Mouse (Mus musculus): ENCODE data around the gene Cep295. TPM values are rescaled to one million over a fixed set of nuclear protein-coding genes. Genes with fewer than 3 reads are reported as not detected.
A peak's percentile ranks its signal among the peaks of the same experiment; 100 is the strongest.
"Not testable (repeated sequence)": the region's sequence is repeated elsewhere in the genome, so short reads cannot be mapped to it uniquely, and the experiment has no call there.

Gene Cep295
- total RNA-seq, 2 experiments from 2014 or later = 35.1 to 82.7 TPM

DNA sequence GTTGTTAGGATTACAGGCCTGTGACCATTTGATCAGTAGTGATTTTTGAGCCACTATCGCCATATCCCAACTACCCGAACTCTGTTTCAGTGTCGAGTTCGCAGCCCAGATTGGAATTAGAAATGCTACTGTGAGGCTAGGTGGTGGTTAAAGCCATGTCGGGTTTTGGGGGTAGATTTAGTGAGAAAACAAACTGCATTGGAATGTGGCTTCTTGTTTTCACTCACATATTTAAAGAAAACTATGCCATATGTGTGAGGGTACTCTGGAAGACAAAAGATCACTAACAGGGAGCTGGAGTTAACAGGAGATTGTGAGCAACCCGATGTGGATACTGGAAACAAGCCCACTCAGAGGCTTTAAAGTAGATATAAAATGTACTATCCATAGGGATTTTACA is 50.3 kb downstream of the Cep295 start:
- ATAC-seq (replicated peaks; ENCODE audit: poor library complexity) = no peak

DNA sequence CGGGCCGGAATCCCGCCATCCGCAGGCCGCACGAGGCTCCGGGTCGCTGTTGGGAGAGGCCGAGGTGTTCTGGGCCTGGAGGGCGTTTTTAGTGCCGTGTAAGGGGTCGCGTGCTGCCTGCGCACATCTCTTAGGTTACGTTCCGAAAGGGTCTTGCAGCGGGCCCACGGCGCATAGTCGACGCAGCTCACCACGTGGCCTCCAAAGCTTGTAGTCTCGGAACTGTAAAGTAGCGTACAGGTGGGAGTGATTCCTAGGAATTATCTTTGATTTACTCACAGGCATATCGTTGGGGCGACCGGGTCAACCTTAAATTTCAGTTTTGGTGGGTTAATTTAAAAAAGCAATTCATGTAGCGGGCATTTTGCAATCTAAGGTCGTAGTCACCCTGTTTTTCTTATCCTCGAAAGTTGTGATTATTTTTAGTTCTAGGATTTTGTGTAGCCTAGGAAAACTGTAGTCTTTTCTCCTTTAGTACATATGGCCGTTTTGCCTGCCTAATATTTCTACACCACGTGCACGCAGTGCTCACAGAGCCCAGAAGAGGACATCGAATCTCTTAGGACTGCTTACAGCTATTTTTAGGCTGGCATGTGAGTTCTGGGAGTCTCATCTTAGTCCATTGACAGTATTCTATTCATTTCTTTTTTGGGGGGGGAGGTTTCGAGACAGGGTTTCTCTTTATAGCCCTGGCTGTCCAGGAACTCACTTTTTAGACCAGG is 51.0 kb downstream of the Cep295 start, which contains the start of gene 4931406C07Rik:
Gene 4931406C07Rik, minus strand, starts transcription at position 51 of the 722 bp plus-strand sequence.
- no peak for ATAC-seq (replicated peaks; ENCODE audit: poor library complexity)

DNA sequence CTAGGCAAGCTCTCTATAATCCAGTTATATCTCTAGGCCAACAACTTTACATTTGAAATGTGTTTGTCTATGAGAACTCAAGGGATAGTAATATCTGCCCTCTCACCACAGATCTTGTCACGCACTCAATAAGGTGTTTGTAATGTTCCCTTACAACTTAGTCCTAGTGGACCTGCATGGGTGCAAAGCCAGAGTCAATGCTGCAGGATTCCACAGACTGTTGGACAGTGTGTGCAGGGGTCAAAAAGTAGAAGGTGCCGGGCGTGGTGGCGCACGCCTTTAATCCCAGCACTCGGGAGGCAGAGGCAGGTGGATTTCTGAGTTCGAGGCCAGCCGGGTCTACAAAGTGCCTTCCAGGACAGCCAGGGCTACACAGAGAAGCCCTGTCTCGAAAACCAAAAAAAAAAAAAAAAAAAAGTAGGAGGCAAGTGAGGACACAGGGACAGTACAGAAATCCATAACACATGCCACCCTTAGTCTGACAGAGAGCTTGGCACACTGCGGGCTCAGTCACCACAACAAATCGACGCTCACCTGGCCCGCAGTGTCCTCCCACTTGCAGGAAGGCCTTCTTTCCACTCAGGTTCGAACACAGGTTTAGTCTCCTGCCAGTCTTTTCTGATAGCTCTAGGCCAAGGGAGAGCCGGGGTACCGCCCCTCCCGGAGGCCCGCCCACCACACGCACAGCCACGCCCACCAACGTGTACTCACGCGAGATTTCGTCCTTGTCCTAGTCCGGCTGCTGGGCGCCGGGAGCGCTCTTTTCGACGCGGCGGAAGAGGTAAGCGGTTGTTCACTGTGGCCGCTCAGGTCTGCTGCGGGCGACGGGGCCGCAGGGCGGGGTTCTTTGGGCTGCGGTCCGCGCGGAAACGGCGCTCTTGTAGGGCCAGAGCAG is 51.8 kb downstream of the Cep295 start, which contains the start of gene Taf1d:
Gene Taf1d, plus strand, starts transcription at position 712 of the 895 bp plus-strand sequence.
- ATAC-seq (replicated peaks; ENCODE audit: poor library complexity) = peak; percentile 88

DNA sequence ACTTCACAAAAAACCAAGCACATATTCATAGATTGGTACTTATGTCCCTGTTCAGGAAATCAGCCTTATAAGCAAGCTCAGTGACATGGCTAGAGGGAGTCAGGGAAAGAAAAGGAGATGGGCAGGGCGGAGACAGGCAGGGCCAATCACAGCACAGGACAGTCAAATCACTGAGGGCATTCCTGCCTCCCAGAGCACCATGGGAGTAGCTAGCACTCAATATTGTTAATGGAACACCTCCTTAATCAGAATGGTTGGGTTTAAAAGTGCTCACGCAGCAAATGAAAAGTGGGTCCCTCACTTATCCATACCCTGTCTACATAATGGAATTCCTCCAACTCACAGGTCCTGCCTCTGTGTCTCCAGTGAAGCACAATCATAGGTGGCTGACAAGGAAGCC is 54.7 kb downstream of the Cep295 start:
- ATAC-seq (replicated peaks; ENCODE audit: poor library complexity) = no peak

DNA sequence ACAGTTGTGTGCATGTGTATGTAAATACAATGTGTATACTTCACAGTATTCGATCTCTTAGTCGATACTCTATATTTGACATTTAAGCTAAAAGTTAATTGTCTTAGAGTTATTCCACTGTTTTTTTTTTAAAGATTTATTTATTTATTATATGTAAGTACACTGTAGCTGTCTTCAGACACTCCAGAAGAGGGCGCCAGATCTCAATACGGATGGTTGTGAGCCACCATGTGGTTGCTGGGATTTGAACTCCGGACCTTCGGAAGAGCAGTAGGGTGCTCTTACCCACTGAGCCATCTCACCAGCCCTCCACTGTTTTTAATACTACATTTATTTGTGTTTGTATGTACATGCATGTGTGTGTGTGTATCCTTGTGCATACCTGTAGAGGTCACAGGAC is 55.6 kb downstream of the Cep295 start:
- ATAC-seq (replicated peaks; ENCODE audit: poor library complexity) = not testable (repeated sequence)

DNA sequence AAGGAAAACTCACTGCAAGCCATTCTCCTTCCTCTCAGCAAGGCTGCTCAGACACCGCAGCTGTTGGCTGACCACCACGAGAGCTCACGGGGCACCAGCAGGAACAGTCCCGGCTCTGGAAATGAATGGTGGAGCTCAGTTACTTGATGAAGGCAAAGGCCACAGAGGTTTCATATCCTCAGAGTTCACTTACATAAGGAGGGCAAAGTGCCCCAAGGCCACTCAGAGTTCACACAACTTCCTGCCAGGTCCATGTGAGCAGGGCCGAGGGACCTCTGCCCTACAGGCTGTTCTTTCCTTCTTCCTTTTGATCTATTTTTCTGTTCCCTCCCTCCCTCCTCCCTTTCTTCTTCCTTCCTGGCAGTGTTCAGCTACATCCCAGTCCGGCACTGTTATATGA is 56.2 kb downstream of the Cep295 start:
- ATAC-seq (replicated peaks; ENCODE audit: poor library complexity) = peak; percentile 32

DNA sequence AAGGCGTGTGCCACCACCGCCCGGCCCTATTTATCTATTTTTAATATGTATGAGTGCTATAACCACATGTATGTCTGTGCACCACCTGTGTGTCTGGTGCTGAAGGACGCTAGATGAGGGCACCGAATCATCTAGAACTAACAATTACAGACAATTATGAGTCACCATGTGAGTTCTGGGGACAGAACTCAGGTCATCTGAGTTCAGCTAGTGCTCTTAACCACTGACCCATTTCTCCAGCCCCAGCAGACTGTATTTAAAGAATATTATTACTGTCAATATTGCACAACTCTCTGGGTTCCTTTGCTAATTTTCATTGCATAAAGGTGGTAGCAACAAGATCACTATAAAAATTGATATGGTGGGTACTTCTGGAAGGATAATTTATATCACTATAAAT is 57.5 kb downstream of the Cep295 start:
- ATAC-seq (replicated peaks; ENCODE audit: poor library complexity) = no peak

DNA sequence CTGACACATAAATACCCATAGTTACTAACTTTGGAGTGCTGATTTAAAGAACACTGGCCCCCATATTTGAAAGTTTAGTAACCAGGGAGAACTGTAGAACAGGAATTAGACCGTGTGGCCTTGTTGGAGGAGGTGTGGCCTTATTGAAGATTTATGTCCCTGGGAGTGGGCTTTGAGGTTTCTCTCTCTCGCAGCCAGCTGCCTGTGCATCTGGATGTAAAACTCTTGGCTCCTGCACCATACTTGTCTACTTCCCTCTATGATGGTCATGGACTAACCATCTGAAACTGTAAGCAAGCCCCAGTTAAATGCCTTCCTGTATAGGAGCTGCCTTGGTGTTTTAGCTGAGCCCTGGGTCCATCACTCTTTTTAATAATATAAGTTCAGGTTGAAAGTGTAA is 59.1 kb downstream of the Cep295 start:
- peak; percentile 81 for ATAC-seq (replicated peaks; ENCODE audit: poor library complexity)

DNA sequence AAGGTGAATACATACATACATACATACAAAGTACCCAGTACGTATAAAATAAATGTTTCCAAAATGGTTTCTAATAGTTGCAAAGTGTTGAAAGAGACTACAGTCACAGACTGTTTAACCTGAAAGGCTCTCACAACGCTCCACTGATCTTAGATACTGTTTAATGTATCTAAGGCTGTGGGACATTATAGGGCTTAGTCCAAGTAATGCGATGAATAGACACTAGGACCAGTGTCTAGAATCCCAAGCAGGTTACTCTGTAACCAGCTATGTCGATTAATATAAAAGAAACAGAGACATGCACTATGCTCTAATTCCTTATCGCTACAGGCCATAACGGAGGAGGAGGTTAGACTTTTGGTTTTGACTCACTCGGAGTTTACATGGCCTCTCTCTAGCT is 60.5 kb downstream of the Cep295 start:
- ATAC-seq (replicated peaks; ENCODE audit: poor library complexity) = no peak

DNA sequence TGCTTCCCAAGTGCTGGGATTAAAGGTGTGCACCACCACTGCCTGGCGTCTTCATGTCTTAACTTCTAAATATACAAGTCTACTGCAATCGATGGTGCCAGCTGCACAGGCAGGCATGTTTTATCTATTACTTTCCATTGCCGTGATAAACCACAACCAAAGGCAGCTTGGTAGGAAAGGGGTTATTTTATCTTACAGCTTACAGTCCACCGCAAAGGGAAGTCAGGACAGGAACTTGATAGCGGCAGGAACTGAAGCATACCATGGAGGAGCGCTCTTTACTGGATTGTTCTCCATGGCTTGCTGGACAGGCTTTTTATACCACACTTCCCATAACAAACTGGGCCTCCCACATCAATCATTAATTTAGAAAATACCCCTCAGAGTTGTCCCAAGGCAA is 68.3 kb downstream of the Cep295 start:
- peak; percentile 95 for ATAC-seq (replicated peaks; ENCODE audit: poor library complexity)

DNA sequence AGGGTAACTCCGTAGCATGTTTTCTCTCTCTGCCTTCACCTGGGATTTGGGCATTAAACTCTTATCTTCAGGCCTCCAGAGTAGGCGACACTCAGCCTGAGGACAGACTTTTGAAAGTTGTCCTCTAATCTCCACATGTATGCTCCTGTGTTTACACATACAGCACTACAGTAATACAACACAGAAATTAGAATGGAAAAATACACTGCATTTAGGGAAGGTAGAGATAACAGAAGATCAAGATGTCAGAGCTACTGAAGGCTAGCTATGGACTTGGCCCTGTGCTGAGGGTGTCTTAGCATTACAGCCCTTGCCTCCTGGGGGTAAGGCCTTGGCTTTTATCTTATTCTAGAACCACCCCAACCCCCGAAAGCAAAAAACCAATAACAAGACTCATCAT is 69.2 kb downstream of the Cep295 start:
- ATAC-seq (replicated peaks; ENCODE audit: poor library complexity) = no peak

DNA sequence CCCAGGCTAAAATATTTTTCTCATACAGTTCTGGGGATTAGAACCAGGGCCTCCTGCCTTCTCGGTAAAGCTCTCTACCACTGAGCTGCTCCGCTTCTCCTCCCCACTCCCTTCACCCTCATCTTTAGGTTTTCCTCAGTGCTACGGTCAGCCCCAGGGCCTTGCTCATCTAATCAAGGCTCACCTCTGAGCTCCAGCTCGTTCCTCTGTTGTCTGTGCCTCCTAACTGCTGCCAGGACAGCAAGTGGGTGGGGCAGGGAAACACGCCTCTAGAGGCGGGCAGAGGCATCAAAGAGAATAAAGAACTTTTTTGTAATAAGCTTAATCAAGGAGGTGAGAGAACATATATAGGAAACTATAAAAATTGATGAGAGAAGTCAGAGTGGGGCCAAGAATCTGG is 69.7 kb downstream of the Cep295 start:
- ATAC-seq (replicated peaks; ENCODE audit: poor library complexity) = peak; percentile 33

DNA sequence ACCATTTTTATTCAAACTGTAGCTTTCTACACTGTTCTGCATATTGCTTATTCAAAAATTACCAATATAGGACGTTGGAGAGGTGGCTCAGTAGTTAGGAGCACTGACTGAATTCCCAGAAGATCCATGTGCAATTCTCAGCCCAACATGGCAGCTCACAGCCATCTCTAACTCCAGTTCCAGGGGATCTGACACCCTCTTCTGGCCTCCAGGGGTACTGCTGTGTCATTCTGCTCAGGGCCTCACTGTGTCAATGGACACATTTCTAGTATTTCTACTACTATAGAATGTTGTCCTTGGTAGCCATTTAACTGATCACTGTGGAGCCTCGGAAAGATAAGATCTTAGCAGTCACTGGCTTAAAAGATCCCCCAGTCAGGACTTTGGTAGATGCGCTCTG is 72.1 kb downstream of the Cep295 start:
- peak; percentile 18; the same call in 1 of the 2 replicates for ATAC-seq (replicated peaks; ENCODE audit: poor library complexity)

DNA sequence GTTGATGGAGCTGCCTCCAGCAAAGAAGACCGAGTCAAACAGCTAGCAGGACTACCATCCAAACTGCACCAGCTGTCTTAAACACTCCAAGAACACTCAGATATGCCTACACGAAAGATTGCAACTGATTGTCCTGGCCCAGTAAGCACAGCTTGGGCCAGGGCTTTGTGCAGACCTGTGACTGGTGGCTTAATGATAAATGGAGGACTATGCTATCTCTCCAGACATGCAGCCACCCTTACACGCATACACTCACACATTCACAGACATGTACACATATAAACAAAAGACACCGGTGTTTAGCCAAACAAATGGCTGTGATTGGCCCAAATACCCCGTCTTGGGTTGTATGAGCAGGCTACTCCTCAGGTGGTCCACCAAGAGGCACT is 77.1 kb downstream of the Cep295 start:
- peak; percentile 19 for ATAC-seq (replicated peaks; ENCODE audit: poor library complexity)

DNA sequence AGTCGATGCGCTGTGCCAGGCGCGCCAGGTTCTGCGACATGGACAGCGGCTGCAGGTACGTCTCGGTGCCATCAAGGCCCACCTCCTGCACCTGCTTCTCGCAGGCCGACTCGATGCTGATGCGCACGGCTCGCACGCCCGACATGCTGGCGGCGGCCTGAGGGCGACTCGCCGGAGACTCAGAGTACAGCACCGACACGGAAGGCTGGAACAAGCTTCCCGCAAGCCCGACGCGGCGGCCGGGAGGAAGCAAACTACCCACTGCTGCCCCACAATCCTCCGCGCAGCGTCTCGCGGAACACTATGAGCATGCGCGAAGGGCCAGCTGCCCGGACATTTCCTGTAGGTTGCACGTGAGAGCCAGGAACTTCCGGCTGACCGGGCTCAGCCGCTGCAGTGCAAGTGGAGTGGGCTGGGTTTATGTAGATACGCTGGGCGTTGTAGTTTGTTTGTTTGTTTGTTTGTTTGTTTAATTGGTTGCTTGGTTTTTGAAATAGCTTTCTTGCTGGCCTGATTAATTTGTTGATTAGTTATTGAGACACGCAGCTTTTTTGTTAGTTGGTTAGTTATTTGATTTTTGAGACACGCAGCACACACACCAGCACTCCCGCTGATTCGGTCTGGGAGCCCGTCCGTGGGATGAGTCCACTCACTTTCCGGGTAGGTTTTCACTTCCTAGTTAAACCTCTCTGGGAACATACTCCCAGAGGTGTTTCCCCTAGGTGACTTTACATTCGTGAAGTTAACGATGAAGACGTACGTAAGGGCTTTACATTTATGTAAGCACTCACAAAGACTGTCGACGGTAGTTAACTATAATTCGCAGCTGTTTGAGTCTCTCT is 77.7 kb downstream of the Cep295 start, which contains the start of gene Med17:
Gene Med17, minus strand, starts transcription at position 283 of the 842 bp plus-strand sequence.
- ATAC-seq (replicated peaks; ENCODE audit: poor library complexity) = peak; percentile 91

DNA sequence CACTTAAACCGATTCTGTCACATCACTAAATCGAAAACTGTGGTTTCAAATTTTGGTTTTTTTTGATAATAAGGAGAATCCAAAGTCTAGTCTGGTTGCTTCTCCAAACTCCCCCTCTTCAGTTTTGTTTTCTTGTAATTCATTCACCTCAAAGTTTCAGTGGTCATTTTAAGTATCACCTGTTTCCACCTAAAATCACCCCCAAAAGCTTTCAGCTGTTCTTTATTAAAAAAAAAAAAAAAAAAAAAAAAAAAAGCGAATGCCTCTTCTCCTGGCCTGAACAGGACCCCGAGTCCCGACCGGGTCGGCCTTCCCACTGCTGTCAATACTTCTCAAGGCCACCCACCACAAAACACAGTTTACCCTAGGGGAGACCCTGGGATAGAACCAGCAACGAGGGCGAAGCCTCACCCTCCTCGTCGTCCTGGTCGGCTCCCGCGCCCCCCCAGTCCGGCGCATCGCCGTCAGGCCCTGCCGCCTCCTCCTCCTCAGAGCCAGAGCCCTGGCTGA is 78.4 kb downstream of the Cep295 start:
- no peak for ATAC-seq (replicated peaks; ENCODE audit: poor library complexity)

DNA sequence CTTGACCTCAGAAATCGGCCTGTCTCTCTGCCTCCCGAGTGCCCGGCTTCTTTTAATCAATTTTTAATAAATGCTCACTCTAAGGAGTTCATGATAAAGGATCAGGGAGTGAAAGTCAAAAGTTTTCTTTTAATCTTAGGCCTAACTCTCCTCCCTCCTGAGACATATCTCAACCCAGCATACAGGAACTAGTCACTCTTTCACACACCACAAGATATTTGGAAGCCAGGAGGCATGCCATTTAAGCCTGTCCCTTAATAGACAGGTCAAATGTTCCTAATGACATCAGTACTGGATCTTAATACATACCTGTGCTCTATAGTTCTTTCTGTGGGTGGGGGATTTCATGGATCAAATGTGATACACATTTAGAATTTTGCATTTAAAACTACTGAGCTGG is 79.2 kb downstream of the Cep295 start:
- no peak for ATAC-seq (replicated peaks; ENCODE audit: poor library complexity)

DNA sequence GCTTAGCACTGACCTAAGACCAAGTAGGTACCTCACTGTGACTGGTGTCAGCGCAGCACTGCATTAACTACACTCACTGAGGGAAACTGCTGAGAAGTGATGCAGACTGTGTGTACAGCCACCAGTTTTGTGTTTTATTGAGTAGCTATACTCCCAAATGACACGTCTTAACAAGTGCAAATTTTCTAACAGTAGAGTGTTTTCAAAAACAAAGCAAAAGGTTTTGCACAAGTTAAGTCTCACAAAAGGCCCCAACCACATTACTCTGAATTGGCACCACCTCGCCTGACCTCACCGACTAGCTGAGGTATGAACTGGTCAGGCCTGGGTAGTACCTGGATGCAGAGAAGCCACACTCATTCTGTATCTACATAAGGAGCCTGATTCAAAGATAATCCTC is 80.7 kb downstream of the Cep295 start:
- ATAC-seq (replicated peaks; ENCODE audit: poor library complexity) = no peak

DNA sequence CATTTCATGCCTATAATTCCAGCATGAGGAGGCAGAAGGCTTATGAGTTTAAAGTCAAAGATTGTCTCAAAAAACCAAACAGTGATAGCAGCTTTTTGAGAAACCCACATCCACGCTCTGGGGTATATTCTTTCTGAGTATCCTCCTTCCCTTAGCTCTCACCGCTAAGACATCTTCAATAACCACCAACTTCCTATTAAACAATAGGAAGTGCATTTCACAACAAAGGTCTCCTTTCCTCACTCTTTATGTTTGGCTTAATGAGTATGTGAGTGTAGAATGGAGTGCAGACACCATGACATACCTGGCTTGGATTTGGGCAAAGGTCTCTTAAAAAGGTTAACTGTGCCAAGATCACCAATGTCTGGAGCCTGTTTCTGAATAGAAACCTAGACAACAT is 83.6 kb downstream of the Cep295 start:
- peak; percentile 71 for ATAC-seq (replicated peaks; ENCODE audit: poor library complexity)
